Mouse (Mus musculus) CH12.LX (cell line): ENCODE data around the gene Med4. TPM values are rescaled to one million over a fixed set of nuclear protein-coding genes. Genes with fewer than 3 reads are reported as not detected.

Source experiments
- DNase-seq: peaks from one replicate; pipeline ENCODE4 v3.0.0-alpha.2; 2013; ENCODE audit errors: extremely low read depth
- H3K27ac ChIP-seq: 2 replicates; pipeline ENCODE4 v1.5.1; 2012; ENCODE audit warnings: low read depth, mild to moderate bottlenecking, control low read depth, moderate library complexity; ENCODE audit not compliant: insufficient read depth
- H3K27me3 ChIP-seq: replicated peaks from 2 replicates; pipeline ENCODE3; 2012; ENCODE audit warnings: inconsistent platforms
- H3K36me3 ChIP-seq, 2 experiments: replicated peaks in 1 of 2; 2 replicates each; pipeline versions ENCODE3 to v1.6.1; 2012; ENCODE audit warnings: inconsistent platforms in 1 of 2, low read length in 1 of 2, mild to moderate bottlenecking in 1 of 2, mixed read lengths in 1 of 2, moderate library complexity in 1 of 2; ENCODE audit not compliant: control insufficient read depth in 1 of 2, insufficient read depth in 1 of 2
- H3K4me1 ChIP-seq, 2 experiments: 2 replicates each; pipeline ENCODE4 v1.6.1; 2012; ENCODE audit warnings: inconsistent platforms in 1 of 2, moderate library complexity in 1 of 2; ENCODE audit not compliant: insufficient read depth in 2 of 2, control insufficient read depth in 1 of 2
- H3K4me2 ChIP-seq: 2 replicates; pipeline ENCODE4 v1.6.1; 2012; ENCODE audit warnings: low read depth, mild to moderate bottlenecking, control low read depth; ENCODE audit not compliant: poor library complexity, insufficient read depth, severe bottlenecking
- H3K4me3 ChIP-seq, 3 experiments: fragments of 150-350 bp in 1 of 3; sonication (generic) in 1 of 3; replicated peaks in 1 of 3; 2 replicates each; pipeline versions ENCODE3 to v1.5.1; 2011 to 2012; ENCODE audit warnings: low read depth in 2 of 3, low read length in 2 of 3, mild to moderate bottlenecking in 2 of 3, moderate library complexity in 2 of 3, control low read depth in 1 of 3, improper control_type of control experiment in 1 of 3, inconsistent platforms in 1 of 3, mixed read lengths in 1 of 3; ENCODE audit not compliant: poor library complexity in 1 of 3
- H3K79me2 ChIP-seq: replicated peaks from 2 replicates; pipeline ENCODE4 v1.6.1; 2012; ENCODE audit warnings: mild to moderate bottlenecking, moderate library complexity; ENCODE audit not compliant: control insufficient read depth, poor library complexity, insufficient read depth, severe bottlenecking; ENCODE audit errors: extremely low read depth
- H3K9ac ChIP-seq: 2 replicates; pipeline ENCODE4 v1.6.1; 2012; ENCODE audit warnings: low read depth, mild to moderate bottlenecking, control low read depth, moderate library complexity; ENCODE audit not compliant: insufficient read depth
- H3K9me3 ChIP-seq: replicated peaks from 2 replicates; pipeline ENCODE3; 2012; ENCODE audit warnings: low read length, inconsistent platforms, mixed read lengths
- BHLHE40 ChIP-seq: IDR thresholded peaks from 2 replicates; pipeline ENCODE4 v1.6.1; 2011; ENCODE audit warnings: mild to moderate bottlenecking, low read depth, low read length, improper control_type of control experiment
- CHD1 ChIP-seq: IDR thresholded peaks from 2 replicates; pipeline ENCODE4 v1.6.1; 2012; ENCODE audit warnings: low read depth, low read length, improper control_type of control experiment, inconsistent platforms
- CHD2 ChIP-seq: IDR thresholded peaks from 2 replicates; pipeline ENCODE4 v1.6.1; 2011; ENCODE audit warnings: low read length, improper control_type of control experiment
- CTCF ChIP-seq, 2 experiments: IDR thresholded peaks in 1 of 2; conservative IDR thresholded peaks in 1 of 2; 2 replicates each; pipeline ENCODE4 v1.5.1; 2011 to 2012; ENCODE audit warnings: low read depth in 2 of 2, low read length in 2 of 2, improper control_type of control experiment in 1 of 2, inconsistent platforms in 1 of 2, mild to moderate bottlenecking in 1 of 2, moderate library complexity in 1 of 2
- ELF1 ChIP-seq: IDR thresholded peaks from 2 replicates; pipeline ENCODE4 v1.6.1; 2014; ENCODE audit warnings: low read depth, mild to moderate bottlenecking, inconsistent platforms, low read length, improper control_type of control experiment
- EP300 ChIP-seq: IDR thresholded peaks from 2 replicates; pipeline ENCODE4 v1.6.1; 2011; ENCODE audit warnings: low read length, improper control_type of control experiment
- ETS1 ChIP-seq: conservative IDR thresholded peaks from 2 replicates; pipeline ENCODE4 v1.6.1; 2012; ENCODE audit warnings: low read depth, mild to moderate bottlenecking, inconsistent platforms, low read length, improper control_type of control experiment, moderate library complexity
- IRF4 ChIP-seq: IDR thresholded peaks from 2 replicates; pipeline ENCODE4 v1.6.1; 2014; ENCODE audit warnings: low read depth, mild to moderate bottlenecking, inconsistent platforms, low read length, improper control_type of control experiment
- JUND ChIP-seq: conservative IDR thresholded peaks from 2 replicates; pipeline ENCODE4 v1.6.1; 2011; ENCODE audit warnings: low read depth, low read length, improper control_type of control experiment
- MAFK ChIP-seq: IDR thresholded peaks from 2 replicates; pipeline ENCODE4 v1.6.1; 2011; ENCODE audit warnings: low read length, improper control_type of control experiment; ENCODE audit not compliant: insufficient replicate concordance
- MAX ChIP-seq: IDR thresholded peaks from 2 replicates; pipeline ENCODE4 v1.6.1; 2011; ENCODE audit warnings: low read length, improper control_type of control experiment
- MEF2A ChIP-seq: IDR thresholded peaks from 2 replicates; pipeline ENCODE4 v1.6.1; 2014; ENCODE audit warnings: low read depth, mild to moderate bottlenecking, inconsistent platforms, low read length, improper control_type of control experiment, borderline replicate concordance
- MXI1 ChIP-seq: IDR thresholded peaks from 2 replicates; pipeline ENCODE4 v1.6.1; 2011; ENCODE audit warnings: mild to moderate bottlenecking, low read depth, low read length, improper control_type of control experiment
- NELFE ChIP-seq: IDR thresholded peaks from 2 replicates; pipeline ENCODE4 v1.6.1; 2011; ENCODE audit warnings: low read depth, low read length, improper control_type of control experiment
- NRF1 ChIP-seq: IDR thresholded peaks from 2 replicates; pipeline ENCODE4 v1.6.1; 2014; ENCODE audit warnings: low read depth, mild to moderate bottlenecking, inconsistent platforms, low read length, improper control_type of control experiment, moderate library complexity
- PAX5 ChIP-seq: IDR thresholded peaks from 2 replicates; pipeline ENCODE4 v1.6.1; 2012; ENCODE audit warnings: low read length, inconsistent platforms, mixed read lengths
- POLR2A ChIP-seq: IDR thresholded peaks from 2 replicates; pipeline ENCODE4 v1.6.1; 2011; ENCODE audit warnings: low read depth, mild to moderate bottlenecking, improper control_type of control experiment, low read length
- POLR2AphosphoS2 ChIP-seq: IDR thresholded peaks from 2 replicates; pipeline ENCODE4 v1.6.1; 2011; ENCODE audit warnings: low read depth, low read length, improper control_type of control experiment
- RAD21 ChIP-seq: IDR thresholded peaks from 2 replicates; pipeline ENCODE4 v1.6.1; 2011; ENCODE audit warnings: low read depth, mild to moderate bottlenecking, low read length, improper control_type of control experiment, moderate library complexity
- RCOR1 ChIP-seq: conservative IDR thresholded peaks from 2 replicates; pipeline ENCODE4 v1.6.1; 2012; ENCODE audit warnings: low read depth, mild to moderate bottlenecking, inconsistent platforms, low read length, improper control_type of control experiment
- SMC3 ChIP-seq: IDR thresholded peaks from 2 replicates; pipeline ENCODE4 v1.6.1; 2011; ENCODE audit warnings: low read depth, low read length, improper control_type of control experiment
- TBP ChIP-seq: conservative IDR thresholded peaks from 2 replicates; pipeline ENCODE4 v1.6.1; 2011; ENCODE audit warnings: low read depth, low read length, improper control_type of control experiment
- TCF12 ChIP-seq: IDR thresholded peaks from 2 replicates; pipeline ENCODE4 v1.6.1; 2014; ENCODE audit warnings: low read depth, mild to moderate bottlenecking, inconsistent platforms, low read length, improper control_type of control experiment
- ZKSCAN1 ChIP-seq: IDR thresholded peaks from 2 replicates; pipeline ENCODE4 v1.6.1; 2012; ENCODE audit warnings: low read depth, inconsistent platforms, low read length, improper control_type of control experiment, borderline replicate concordance
- ZMIZ1 ChIP-seq: IDR thresholded peaks from 2 replicates; pipeline ENCODE4 v1.6.1; 2012; ENCODE audit warnings: low read depth, mild to moderate bottlenecking, inconsistent platforms, low read length, improper control_type of control experiment
- ZNF384 ChIP-seq: IDR thresholded peaks from 2 replicates; pipeline ENCODE4 v1.6.1; 2012; ENCODE audit warnings: low read depth, low read length, improper control_type of control experiment, inconsistent platforms
- dilution Hi-C: fragments of 300-500 bp; cut with MboI; formaldehyde crosslinking; loops from 2 replicates; pipeline ENCODE4 v1.14.3; 2020; ENCODE audit warnings: low sequenced_read_pairs; ENCODE audit not compliant: extremely low pct_unique_long_range_greater_than_20kb, extremely low pct_ligation_motif_present
- in situ Hi-C: fragments of 300-500 bp; cut with MboI; formaldehyde crosslinking; loops from 3 replicates; pipeline ENCODE4 v1.14.3; 2019; ENCODE audit warnings: low sequenced_read_pairs, low pct_ligation_motif_present, low pct_unique_long_range_greater_than_20kb, mixed read lengths
- polyA plus RNA-seq: library from polyadenylated mRNA; unstranded; fragments of >175 nt; gene quantifications from 2 replicates; pipeline ENCODE4 v1.2.1, GENCODE M21; 2012; ENCODE audit warnings: low read depth; ENCODE audit not compliant: insufficient read length
- total RNA-seq, 2 experiments: library from RNA; depleted of rRNA; stranded (reverse); fragments of 300-350 nt in 1 of 2; fragments of >200 nt in 1 of 2; gene quantifications; 2 replicates each; pipeline ENCODE4 v1.2.3; 2012 to 2014

Gene Med4
- total and polyA plus RNA-seq, 3 experiments: 45.6 to 61.5 (median 60.7) TPM

- Histone ChIP-seq H3K9ac (no peak overlapping the region), H3K27me3 (no peaks in the 10 kb centered on the region), H3K4me2 (no peak overlapping the region), H3K9me3 (no peaks in the 10 kb centered on the region), H3K36me3 (no peaks in the 10 kb centered on the region), H3K4me1 (peaks cover 8 to 12% of the 10 kb centered on the region in 2 experiments), H3K27ac (no peak overlapping the region), H3K79me2 (no peaks in the 10 kb centered on the region; the same call in 1 of the 2 replicates), H3K4me3 (no peak overlapping the region)
- dilution Hi-C loops (no loop called here), in situ Hi-C loops (no loop called here)
- no peak for DNase-seq
- TF ChIP-seq CTCF (conservative IDR thresholded peaks at IDR 0.05 in 1 of 2, IDR thresholded peaks at IDR 0.05 in 1 of 2; ENCODE audit: low read depth in 2 of 2, low read length in 2 of 2): no peak
- TF ChIP-seq ZMIZ1: no peak
- TF ChIP-seq ZNF384: no peak
- no peak for TF ChIP-seq ZKSCAN1
- TF ChIP-seq NRF1: no peak
- no peak for TF ChIP-seq JUND
- no peak for TF ChIP-seq MXI1
- no peak for TF ChIP-seq RAD21
- no peak for TF ChIP-seq BHLHE40
- TF ChIP-seq POLR2AphosphoS2: no peak
- TF ChIP-seq POLR2A: no peak
- TF ChIP-seq MAX: no peak
- no peak for TF ChIP-seq IRF4
These were observed 42.1 kb upstream of the Med4 start for GRCm38 (mm10) chr14:73467697-73468096.

GRCm38 (mm10) chr14:73469506-73469905, 40.3 kb upstream of the Med4 start:
- dilution Hi-C loops (no loop called here), in situ Hi-C loops (no loop called here)

GRCm38 (mm10) chr14:73470593-73470992, 39.2 kb upstream of the Med4 start:
- TF ChIP-seq ZNF384 (no peak), POLR2AphosphoS2 (no peak), CTCF (conservative IDR thresholded peaks at IDR 0.05 in 1 of 2, IDR thresholded peaks at IDR 0.05 in 1 of 2; ENCODE audit: low read depth in 2 of 2, low read length in 2 of 2) (no peak), EP300 (no peak), CHD1 (no peak), TCF12 (no peak), ETS1 (no peak), ELF1 (no peak), TBP (no peak), RCOR1 (no peak), ZKSCAN1 (no peak), MEF2A (no peak; the same call in 1 of the 2 replicates), POLR2A (no peak), MAX (no peak), NELFE (no peak), JUND (no peak), PAX5 (no peak), SMC3 (no peak), CHD2 (no peak), MAFK (no peak)
- Histone ChIP-seq H3K9me3 (no peaks in the 10 kb centered on the region), H3K79me2 (no peaks in the 10 kb centered on the region), H3K27ac (no peak overlapping the region), H3K4me3 (no peak overlapping the region), H3K4me1 (peaks cover 6 to 27% of the 10 kb centered on the region in 2 experiments), H3K36me3 (no peaks in the 10 kb centered on the region), H3K27me3 (no peaks in the 10 kb centered on the region), H3K4me2 (0 out of 2 replicates have a peak overlapping the region, but pooled peaks have one; percentile 8), H3K9ac (no peak overlapping the region)
- in situ Hi-C loops (no loop called here), dilution Hi-C loops (no loop called here)
- peak; percentile 35 for DNase-seq

More at GRCm38 (mm10) chr14:73469506-73469905, 40.3 kb upstream of the Med4 start:
- H3K4me3 ChIP-seq: no peak overlapping the region
- H3K27ac ChIP-seq: no peak overlapping the region
- TF ChIP-seq MAX: no peak
- no peak for TF ChIP-seq JUND
- no peak for TF ChIP-seq ZMIZ1
- H3K9ac ChIP-seq: no peak overlapping the region
- peaks cover 9 to 23% of the 10 kb centered on the region in 2 experiments for H3K4me1 ChIP-seq
- DNase-seq: no peak
- no peaks in the 10 kb centered on the region for H3K79me2 ChIP-seq
- H3K27me3 ChIP-seq: no peaks in the 10 kb centered on the region
- H3K36me3 ChIP-seq: no peaks in the 10 kb centered on the region
- no peaks in the 10 kb centered on the region for H3K9me3 ChIP-seq
- no peak overlapping the region for H3K4me2 ChIP-seq
